In genomic region chr13:52711713-52712369, GRCm38 (mm10) we compare ENCODE assay signal across 9 mouse cellular contexts.
DNase-seq lines count a peak whose midpoint lies in the region; ATAC-seq and TF ChIP-seq lines count a peak whose summit lies in the region.
"Had no signal": no experiment of that assay in that cellular context is flagged by ENCODE, and none has a peak within 500 bp of the region (broad histone marks: within the 10 kb centered on the region; RNA-seq: fewer than 3 reads in every experiment).

No protein-coding gene starts in this region.

- no peak overlapping the region for H3K27ac ChIP-seq in heart, embryonic 11.5 days (ENCODE audit: low read depth, low read length)
- H3K27ac ChIP-seq in intestine, postnatal 0 days (ENCODE audit: low read depth, low read length) = no peak overlapping the region
- no peak overlapping the region for H3K27ac ChIP-seq in midbrain, embryonic 15.5 days
- H3K27ac ChIP-seq in spleen, adult 2 months (ENCODE audit: insufficient read depth, low read length) = no peak overlapping the region

- TF ChIP-seq POLR2A in spleen, adult 2 months (IDR thresholded peaks at IDR 0.05; ENCODE audit: low read depth, low read length) = no peak

- H3K36me3 ChIP-seq in heart, embryonic 11.5 days (ENCODE audit: control insufficient read depth, insufficient read depth, low read length) = no peaks in the 10 kb centered on the region
- H3K36me3 ChIP-seq in intestine, postnatal 0 days (ENCODE audit: control insufficient read depth, insufficient read depth) = no peaks in the 10 kb centered on the region
- H3K36me3 ChIP-seq in midbrain, embryonic 15.5 days (replicated peaks) = no peaks in the 10 kb centered on the region
- H3K36me3 ChIP-seq in spleen, adult 2 months (ENCODE audit: control insufficient read depth, insufficient read depth, low read length) = no peaks in the 10 kb centered on the region
- H3K36me3 ChIP-seq: G1E had no signal

- H3K4me1 ChIP-seq in heart, embryonic 11.5 days (ENCODE audit: control insufficient read depth, insufficient read depth, low read length) = no peaks in the 10 kb centered on the region
- no peaks in the 10 kb centered on the region for H3K4me1 ChIP-seq in intestine, postnatal 0 days (replicated peaks; ENCODE audit: control insufficient read depth, insufficient read depth, low read length)
- H3K4me1 ChIP-seq in midbrain, embryonic 15.5 days = 0 out of 2 replicates have a peak, but pooled peaks cover 3% of the 10 kb centered on the region
- H3K4me1 ChIP-seq in spleen, adult 2 months (ENCODE audit: control insufficient read depth, insufficient read depth, insufficient read length) = no peaks in the 10 kb centered on the region

- ATAC-seq in heart, embryonic 11.5 days (replicated peaks; ENCODE audit: insufficient number of reproducible peaks, low FRiP score, low TSS enrichment) = no peak
- peak; percentile 93 for ATAC-seq in common myeloid progenitor, adult 5-6 weeks (replicated peaks; ENCODE audit: low read depth, poor library complexity, severe bottlenecking)
- ATAC-seq in intestine, postnatal 0 days = peak; percentile 53
- ATAC-seq in midbrain, embryonic 15.5 days (replicated peaks) = peak; percentile 65

- no peaks in the 10 kb centered on the region for H3K9me3 ChIP-seq in heart, embryonic 11.5 days (replicated peaks; ENCODE audit: control insufficient read depth, low read length)
- H3K9me3 ChIP-seq in intestine, postnatal 0 days (ENCODE audit: control insufficient read depth) = no peaks in the 10 kb centered on the region
- no peaks in the 10 kb centered on the region for H3K9me3 ChIP-seq in midbrain, embryonic 15.5 days

- TF ChIP-seq CTCF in intestine, postnatal 0 days (IDR thresholded peaks at IDR 0.05; ENCODE audit: low read depth) = peak; percentile 96
- TF ChIP-seq CTCF in spleen, adult 2 months (IDR thresholded peaks at IDR 0.05; ENCODE audit: extremely low read depth, insufficient read depth, insufficient read length, insufficient replicate concordance) = peak; percentile 80; the same call in 1 of the 2 replicates

- H3K4me2 ChIP-seq in heart, embryonic 11.5 days = no peak overlapping the region
- H3K4me2 ChIP-seq in intestine, postnatal 0 days (replicated peaks; ENCODE audit: low read depth) = no peak overlapping the region
- no peak overlapping the region for H3K4me2 ChIP-seq in midbrain, embryonic 15.5 days

- peaks cover 2% of the 10 kb centered on the region; the same call in 1 of the 2 replicates for H3K27me3 ChIP-seq in heart, embryonic 11.5 days (ENCODE audit: control insufficient read depth, insufficient read depth, low read length)
- no peaks in the 10 kb centered on the region for H3K27me3 ChIP-seq in intestine, postnatal 0 days (replicated peaks; ENCODE audit: control insufficient read depth, insufficient read depth, low read length)
- no peaks in the 10 kb centered on the region for H3K27me3 ChIP-seq in midbrain, embryonic 15.5 days (replicated peaks)
- no peaks in the 10 kb centered on the region for H3K27me3 ChIP-seq in spleen, adult 2 months (ENCODE audit: control insufficient read depth, insufficient read depth, low read length)

- peak; percentile 93 for DNase-seq in heart, adult 11 months
- DNase-seq in gastrocnemius, postnatal 25 days = peak; percentile 50
- DNase-seq in left cerebral cortex, postnatal 25 days (ENCODE audit: low spot score in 2 of 2) = peak; percentile 71 to 84
- peak; percentile 52 to 62 for DNase-seq in spleen, adult 2 months (ENCODE audit: low read depth in 1 of 2, low spot score in 2 of 2)

- no peak overlapping the region for H3K9ac ChIP-seq in heart, embryonic 11.5 days (ENCODE audit: low read depth, low read length)
- H3K9ac ChIP-seq in intestine, postnatal 0 days (ENCODE audit: low read depth, low read length) = no peak overlapping the region
- H3K9ac ChIP-seq in midbrain, embryonic 15.5 days = no peak overlapping the region

- 33% methylated on average over 9 of the region's 9 CpGs for WGBS in heart, embryonic 11.5 days (ENCODE audit: insufficient replicate concordance)
- WGBS in intestine, postnatal 0 days = 22% methylated on average over 9 of the region's 9 CpGs
- WGBS in midbrain, embryonic 15.5 days = 41% methylated on average over 9 of the region's 9 CpGs
- 39% methylated on average over 9 of the region's 9 CpGs for WGBS in spleen, adult 2 months

- no peak overlapping the region for H3K4me3 ChIP-seq in heart, embryonic 11.5 days (ENCODE audit: low read depth, low read length)
- no peak overlapping the region for H3K4me3 ChIP-seq in intestine, postnatal 0 days (ENCODE audit: low read depth, low read length)
- H3K4me3 ChIP-seq in midbrain, embryonic 15.5 days = no peak overlapping the region
- no peak overlapping the region for H3K4me3 ChIP-seq in spleen, adult 2 months (ENCODE audit: extremely low read depth, insufficient read depth, insufficient read length)

- intact Hi-C loops in left cerebral cortex, postnatal 25 days (cut with DNase I) = loop anchor here (1.0 to 5.0 kb wide), 4 partner anchors 55 to 385 kb away; no protein-coding TSS in a partner anchor
